Mouse (Mus musculus): ENCODE data around the gene Zbtb38. TPM values are rescaled to one million over a fixed set of nuclear protein-coding genes. Genes with fewer than 3 reads are reported as not detected.

The Zbtb38 gene
- total and polyA plus RNA-seq, 3 experiments, result 3.7 to 38.2 (median 37.6) TPM

DNA sequence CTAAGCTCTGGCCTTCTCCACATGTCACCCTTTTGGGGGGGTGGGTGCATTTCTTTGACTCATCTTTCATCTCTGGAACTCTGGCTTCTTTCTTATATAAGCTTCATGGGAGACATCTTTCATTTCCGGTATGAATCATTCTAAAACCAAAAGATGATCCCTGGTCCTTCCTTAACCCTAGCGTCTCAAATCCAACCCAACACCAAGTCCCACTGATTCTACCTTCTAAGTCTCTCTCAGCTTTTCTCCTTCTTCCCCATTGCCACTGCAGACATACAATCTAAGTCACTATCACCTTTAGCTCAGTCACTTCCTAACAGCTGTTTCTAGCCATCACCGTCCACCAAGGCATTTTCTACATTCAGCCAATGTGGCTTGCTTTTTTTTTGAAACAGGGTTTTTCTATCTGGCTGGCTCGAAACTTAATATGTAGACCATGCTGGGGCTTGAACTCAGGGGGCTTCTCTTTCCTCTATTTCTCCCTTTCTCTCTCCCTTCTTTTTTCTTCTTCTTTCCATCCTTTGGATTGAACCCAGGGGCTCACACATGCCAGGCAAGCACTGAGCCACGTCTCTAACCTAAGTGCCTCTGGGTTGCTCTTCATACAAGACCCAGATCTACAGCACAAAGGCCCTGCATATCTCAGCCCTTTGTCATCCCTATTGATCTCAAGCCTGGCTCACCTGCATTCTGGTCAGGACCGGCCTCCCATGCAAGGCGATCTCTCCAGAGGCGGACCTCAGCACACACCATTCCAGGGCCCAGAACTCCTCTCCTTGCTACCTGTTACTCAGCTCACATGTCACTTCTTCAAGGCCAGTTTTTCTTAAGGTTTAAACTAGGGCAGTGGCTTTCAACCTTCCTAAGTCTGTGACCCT, 76.6 kb downstream of the Zbtb38 start:
- ATAC-seq (ENCODE audit: extremely low read depth, insufficient number of reproducible peaks, low FRiP score, poor library complexity, severe bottlenecking), result no peak

DNA sequence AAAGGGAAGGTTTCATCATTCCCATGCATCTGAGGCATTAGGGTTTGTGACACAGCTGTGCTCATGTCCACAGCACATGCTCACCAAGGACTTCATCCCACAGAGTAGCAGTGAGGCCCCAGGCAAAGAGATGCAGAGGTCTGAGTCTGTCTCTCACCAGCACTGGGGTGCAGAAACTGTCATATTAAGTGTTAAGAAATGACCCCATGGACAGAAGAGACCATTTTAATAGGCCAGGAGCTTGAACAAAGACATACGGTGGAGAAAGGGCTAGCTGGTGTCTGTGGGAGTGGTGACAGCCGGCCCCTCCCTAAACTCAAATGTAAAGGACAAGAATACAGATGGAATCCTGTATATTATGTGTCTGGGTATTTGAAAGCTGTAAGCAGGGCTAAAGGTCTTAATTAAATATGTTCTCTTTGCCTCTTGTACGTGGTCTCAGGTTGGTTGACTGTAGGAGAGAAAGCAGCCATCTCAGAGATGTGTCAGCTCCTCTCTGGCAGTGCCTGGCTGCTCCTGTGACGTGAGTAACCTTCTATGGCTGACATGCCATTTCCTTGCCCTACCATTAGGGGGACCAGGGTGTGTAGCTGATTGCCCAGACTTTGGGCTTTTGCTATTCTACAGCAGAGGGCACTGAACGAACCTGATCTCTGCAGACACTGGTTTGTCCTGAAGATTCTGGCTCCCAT, 77.4 kb downstream of the Zbtb38 start:
- no peak overlapping the region for H3K4me3 ChIP-seq (ENCODE audit: low read depth, low read length)
- peak; percentile 61 for DNase-seq (ENCODE audit: low spot score)
- ATAC-seq (ENCODE audit: extremely low read depth, insufficient number of reproducible peaks, low FRiP score, poor library complexity, severe bottlenecking), result peak; percentile 88
- no peaks in the 10 kb centered on the region for H3K36me3 ChIP-seq (replicated peaks)
- no peaks in the 10 kb centered on the region for H3K9me3 ChIP-seq (replicated peaks)
- TF ChIP-seq TAL1 (conservative IDR thresholded peaks at IDR 0.05; ENCODE audit: low read depth, low read length), result no peak
- peak; percentile 85 for TF ChIP-seq CTCF (IDR thresholded peaks at IDR 0.05; ENCODE audit: low read depth, low read length)
- H3K27me3 ChIP-seq (ENCODE audit: insufficient read depth, low read length), result no peaks in the 10 kb centered on the region
- peaks cover 14% of the 10 kb centered on the region for H3K4me1 ChIP-seq (ENCODE audit: insufficient read depth, low read depth, low read length)

More for the DNA sequence above, 76.6 kb downstream of the Zbtb38 start:
- no peak for DNase-seq (ENCODE audit: low spot score)
- Histone ChIP-seq H3K27me3 (ENCODE audit: insufficient read depth, low read length) (no peaks in the 10 kb centered on the region), H3K4me3 (ENCODE audit: low read depth, low read length) (no peak overlapping the region), H3K4me1 (ENCODE audit: insufficient read depth, low read depth, low read length) (peaks cover 11% of the 10 kb centered on the region), H3K36me3 (replicated peaks) (no peaks in the 10 kb centered on the region), H3K9me3 (replicated peaks) (no peaks in the 10 kb centered on the region)
- TF ChIP-seq GATA2 (IDR thresholded peaks at IDR 0.05; ENCODE audit: borderline replicate concordance, low read depth, low read length) (no peak), TAL1 (conservative IDR thresholded peaks at IDR 0.05; ENCODE audit: low read depth, low read length) (no peak), GATA1 (IDR thresholded peaks at IDR 0.05; ENCODE audit: borderline replicate concordance, low read length) (no peak), POLR2AphosphoS5 (IDR thresholded peaks at IDR 0.05; ENCODE audit: insufficient replicate concordance, low read depth, low read length) (no peak)

DNA sequence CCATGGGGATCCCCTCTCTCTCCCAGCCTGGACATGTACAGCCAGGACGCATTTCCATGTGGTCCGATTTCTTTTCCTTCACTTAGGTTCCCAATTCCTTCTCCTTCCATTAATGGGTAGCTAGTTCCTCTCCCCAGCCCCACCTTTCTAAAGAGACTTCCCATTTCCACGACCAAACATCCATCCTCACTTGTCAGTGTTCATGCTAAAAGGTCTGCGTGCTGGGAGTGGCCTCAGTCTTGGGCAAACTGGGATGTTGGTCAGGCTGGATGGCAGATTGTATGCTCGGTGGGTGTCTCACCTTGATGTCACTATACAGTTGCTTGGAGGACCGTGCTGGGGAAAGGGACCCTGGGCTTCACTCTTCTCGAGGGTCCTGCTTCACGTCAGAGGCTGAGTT, 78.3 kb downstream of the Zbtb38 start:
- H3K9me3 ChIP-seq (replicated peaks), result no peaks in the 10 kb centered on the region
- peaks cover 21% of the 10 kb centered on the region for H3K4me1 ChIP-seq (ENCODE audit: insufficient read depth, low read depth, low read length)
- no peak overlapping the region for H3K4me3 ChIP-seq (ENCODE audit: low read depth, low read length)
- ATAC-seq (ENCODE audit: extremely low read depth, insufficient number of reproducible peaks, low FRiP score, poor library complexity, severe bottlenecking) (no peak), DNase-seq (ENCODE audit: low spot score) (no peak)
- TF ChIP-seq POLR2AphosphoS5 (IDR thresholded peaks at IDR 0.05; ENCODE audit: insufficient replicate concordance, low read depth, low read length), result no peak
- TF ChIP-seq CTCF (IDR thresholded peaks at IDR 0.05; ENCODE audit: low read depth, low read length), result no peak
- no peak for TF ChIP-seq TAL1 (conservative IDR thresholded peaks at IDR 0.05; ENCODE audit: low read depth, low read length)
- TF ChIP-seq GATA1 (IDR thresholded peaks at IDR 0.05; ENCODE audit: borderline replicate concordance, low read length), result no peak
- TF ChIP-seq GATA2 (IDR thresholded peaks at IDR 0.05; ENCODE audit: borderline replicate concordance, low read depth, low read length), result no peak
- H3K27me3 ChIP-seq (ENCODE audit: insufficient read depth, low read length), result no peaks in the 10 kb centered on the region
- no peaks in the 10 kb centered on the region for H3K36me3 ChIP-seq (replicated peaks)

DNA sequence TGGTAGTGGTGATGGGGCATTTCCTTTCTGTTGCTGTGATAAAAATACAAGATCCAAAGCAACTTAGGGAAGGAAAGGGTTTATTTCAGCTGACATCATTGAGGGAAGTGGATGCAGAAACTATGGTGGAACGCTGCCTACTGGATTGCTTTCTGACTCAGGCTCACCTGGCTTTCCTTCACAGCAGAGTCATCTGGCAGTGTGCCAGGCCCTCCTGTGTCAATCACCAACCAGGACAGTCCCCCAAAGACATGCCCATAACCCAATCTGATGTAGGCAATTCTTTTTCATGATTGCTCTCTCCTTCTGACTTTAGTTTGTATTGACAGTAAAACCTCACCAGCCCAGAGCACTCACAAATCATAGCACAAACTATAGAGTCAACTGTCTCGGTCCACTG, 80.2 kb downstream of the Zbtb38 start:
- ATAC-seq (ENCODE audit: extremely low read depth, insufficient number of reproducible peaks, low FRiP score, poor library complexity, severe bottlenecking), result no peak
- peaks cover 23% of the 10 kb centered on the region for H3K4me1 ChIP-seq (ENCODE audit: insufficient read depth, low read depth, low read length)
- TF ChIP-seq POLR2AphosphoS5 (IDR thresholded peaks at IDR 0.05; ENCODE audit: insufficient replicate concordance, low read depth, low read length), result no peak
- TF ChIP-seq GATA2 (IDR thresholded peaks at IDR 0.05; ENCODE audit: borderline replicate concordance, low read depth, low read length), result no peak
- no peak for TF ChIP-seq CTCF (IDR thresholded peaks at IDR 0.05; ENCODE audit: low read depth, low read length)
- TF ChIP-seq GATA1 (IDR thresholded peaks at IDR 0.05; ENCODE audit: borderline replicate concordance, low read length), result no peak
- TF ChIP-seq TAL1 (conservative IDR thresholded peaks at IDR 0.05; ENCODE audit: low read depth, low read length), result no peak
- no peak for DNase-seq (ENCODE audit: low spot score)
- H3K9me3 ChIP-seq (replicated peaks), result no peaks in the 10 kb centered on the region
- H3K27me3 ChIP-seq (ENCODE audit: insufficient read depth, low read length), result no peaks in the 10 kb centered on the region
- no peaks in the 10 kb centered on the region for H3K36me3 ChIP-seq (replicated peaks)
- no peak overlapping the region for H3K4me3 ChIP-seq (ENCODE audit: low read depth, low read length)

DNA sequence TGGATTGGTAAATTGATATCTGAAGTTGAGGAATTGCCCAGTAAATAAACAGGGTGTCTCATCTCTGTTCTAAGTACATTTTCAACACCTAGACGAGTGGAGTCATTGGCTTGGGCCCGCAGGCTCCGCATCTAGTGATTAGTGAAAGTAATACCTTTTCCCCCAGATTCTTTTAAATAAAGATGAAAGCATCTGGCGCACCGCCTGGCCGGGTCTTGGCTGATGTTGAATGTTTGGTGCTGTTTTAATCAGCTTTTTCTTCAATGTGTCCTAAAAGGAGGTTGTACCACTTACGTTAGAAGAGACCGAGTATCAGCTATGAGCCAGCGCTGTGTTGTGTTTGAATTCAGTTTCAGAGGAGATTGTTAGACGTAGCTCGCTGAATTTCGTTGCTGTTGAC, 81.4 kb downstream of the Zbtb38 start:
- no peaks in the 10 kb centered on the region for H3K9me3 ChIP-seq (replicated peaks)
- H3K27me3 ChIP-seq (ENCODE audit: insufficient read depth, low read length), result no peaks in the 10 kb centered on the region
- DNase-seq (ENCODE audit: low spot score) (no peak), ATAC-seq (ENCODE audit: extremely low read depth, insufficient number of reproducible peaks, low FRiP score, poor library complexity, severe bottlenecking) (no peak)
- no peak for TF ChIP-seq CTCF (IDR thresholded peaks at IDR 0.05; ENCODE audit: low read depth, low read length)
- H3K36me3 ChIP-seq (replicated peaks), result no peaks in the 10 kb centered on the region
- H3K4me1 ChIP-seq (ENCODE audit: insufficient read depth, low read depth, low read length), result peaks cover 23% of the 10 kb centered on the region
- no peak overlapping the region for H3K4me3 ChIP-seq (ENCODE audit: low read depth, low read length)

DNA sequence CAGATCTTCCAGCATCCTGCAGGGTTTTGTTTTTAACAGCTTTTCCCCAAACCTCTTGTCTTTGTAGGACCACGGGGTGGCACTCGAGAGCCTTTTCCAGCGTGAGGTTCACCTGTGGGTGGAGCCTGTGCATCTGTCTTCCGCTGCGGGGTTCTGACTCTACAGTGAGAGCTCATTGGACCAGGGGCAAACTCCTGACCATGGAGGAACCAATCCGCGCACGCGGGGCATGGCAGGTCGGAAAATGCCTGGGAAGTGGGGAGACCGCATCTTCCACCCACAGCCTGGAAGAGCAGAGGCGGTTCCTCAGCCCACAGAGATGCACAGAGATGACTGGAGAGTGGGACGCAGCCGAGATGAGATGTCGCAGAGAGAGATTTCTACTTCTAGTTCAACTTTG, 82.8 kb downstream of the Zbtb38 start:
- no peak for TF ChIP-seq POLR2AphosphoS5 (IDR thresholded peaks at IDR 0.05; ENCODE audit: insufficient replicate concordance, low read depth, low read length)
- no peak for TF ChIP-seq TAL1 (conservative IDR thresholded peaks at IDR 0.05; ENCODE audit: low read depth, low read length)
- TF ChIP-seq GATA2 (IDR thresholded peaks at IDR 0.05; ENCODE audit: borderline replicate concordance, low read depth, low read length), result no peak
- TF ChIP-seq CTCF (IDR thresholded peaks at IDR 0.05; ENCODE audit: low read depth, low read length), result no peak
- TF ChIP-seq GATA1 (IDR thresholded peaks at IDR 0.05; ENCODE audit: borderline replicate concordance, low read length), result no peak
- H3K4me1 ChIP-seq (ENCODE audit: insufficient read depth, low read depth, low read length), result peaks cover 17% of the 10 kb centered on the region
- H3K27me3 ChIP-seq (ENCODE audit: insufficient read depth, low read length), result no peaks in the 10 kb centered on the region
- DNase-seq (ENCODE audit: low spot score), result peak; percentile 90
- ATAC-seq (ENCODE audit: extremely low read depth, insufficient number of reproducible peaks, low FRiP score, poor library complexity, severe bottlenecking), result peak; percentile 100
- H3K36me3 ChIP-seq (replicated peaks), result no peaks in the 10 kb centered on the region
- peak overlapping the region; percentile 65; the same call in 1 of the 2 replicates for H3K4me3 ChIP-seq (ENCODE audit: low read depth, low read length)
- no peaks in the 10 kb centered on the region for H3K9me3 ChIP-seq (replicated peaks)
